ENCODE assay signal across 23 mouse cellular contexts in genomic region chr3:16277407-16277806, GRCm38 (mm10).
DNase-seq lines count a peak whose midpoint lies in the region; ATAC-seq and TF ChIP-seq lines count a peak whose summit lies in the region.
"Had no signal": no experiment of that assay in that cellular context is flagged by ENCODE, and none has a peak within 500 bp of the region (broad histone marks: within the 10 kb centered on the region; RNA-seq: fewer than 3 reads in every experiment).

No protein-coding gene starts in this region.

- no peaks in the 10 kb centered on the region for H3K9me3 ChIP-seq in forebrain, postnatal 0 days (ENCODE audit: low read length)
- no peaks in the 10 kb centered on the region for H3K9me3 ChIP-seq in forebrain, embryonic 10.5 days
- no peaks in the 10 kb centered on the region for H3K9me3 ChIP-seq in lung, postnatal 0 days (ENCODE audit: low read length)
- H3K9me3 ChIP-seq: heart, embryonic 10.5 days; heart, embryonic 13.5 days had no signal

- H3K4me1 ChIP-seq in forebrain, postnatal 0 days (ENCODE audit: insufficient read depth): no peaks in the 10 kb centered on the region
- no peaks in the 10 kb centered on the region for H3K4me1 ChIP-seq in forebrain, embryonic 10.5 days
- no peaks in the 10 kb centered on the region for H3K4me1 ChIP-seq in lung, postnatal 0 days (ENCODE audit: insufficient read depth, low read depth, low read length)
- H3K4me1 ChIP-seq: heart, embryonic 10.5 days; heart, embryonic 13.5 days had no signal

- H3K27ac ChIP-seq in forebrain, postnatal 0 days (ENCODE audit: low read depth, low read length): no peak overlapping the region
- no peak overlapping the region for H3K27ac ChIP-seq in forebrain, embryonic 10.5 days
- no peak overlapping the region for H3K27ac ChIP-seq in lung, postnatal 0 days (ENCODE audit: low read length)
- H3K27ac ChIP-seq: heart, adult 2 months; heart, embryonic 10.5 days; heart, embryonic 13.5 days; hindbrain, embryonic 14.5 days; hindbrain, postnatal 0 days had no signal

- TF ChIP-seq EP300 in lung, postnatal 0 days (IDR thresholded peaks at IDR 0.05): no peak

- no peak overlapping the region for H3K4me3 ChIP-seq in forebrain, postnatal 0 days (ENCODE audit: low read depth, low read length)
- H3K4me3 ChIP-seq in forebrain, embryonic 10.5 days: no peak overlapping the region
- H3K4me3 ChIP-seq in lung, postnatal 0 days (ENCODE audit: low read depth, low read length): no peak overlapping the region
- H3K4me3 ChIP-seq: heart, adult 2 months; heart, embryonic 10.5 days; heart, embryonic 13.5 days had no signal

- DNase-seq in forebrain, postnatal 0 days: no peak
- DNase-seq in forebrain, embryonic 10.5 days (ENCODE audit: extremely low spot score, low spot score): no peak
- peak; percentile 6 for DNase-seq in layer of hippocampus, adult 9-10 months (ENCODE audit: low spot score)
- DNase-seq in layer of hippocampus, postnatal 10 days (ENCODE audit: low spot score in 2 of 2): no peak
- DNase-seq in left cerebral cortex, adult 9 months (ENCODE audit: low spot score in 2 of 2): peak; percentile 11 to 42
- DNase-seq in left cerebral cortex, adult 8-10 months (ENCODE audit: low spot score in 2 of 2): no peak
- no peak for DNase-seq in lung, postnatal 0 days (ENCODE audit: low spot score)
- DNase-seq: adrenal gland, adult 8-10 months; adrenal gland, postnatal 25 days; cerebellum, adult 18-20 months; cerebellum, adult 9-10 months; cerebellum, postnatal 14 days; gastrocnemius, postnatal 10 days; gastrocnemius, postnatal 36 days; heart, adult 2 months; heart, postnatal 14 days; heart, postnatal 4 days had no signal

- TF ChIP-seq CTCF in forebrain, postnatal 0 days (IDR thresholded peaks at IDR 0.05; ENCODE audit: low read depth): no peak
- TF ChIP-seq CTCF in lung, postnatal 0 days (IDR thresholded peaks at IDR 0.05): no peak

- peak; percentile 43 for ATAC-seq in forebrain, postnatal 0 days
- ATAC-seq in lung, postnatal 0 days: no peak
- ATAC-seq: activated CD4-positive, CD25-positive, alpha-beta regulatory T cell, adult 4 months; forebrain, embryonic 14.5 days; hindbrain, postnatal 0 days had no signal

- no peak overlapping the region for H3K4me2 ChIP-seq in forebrain, postnatal 0 days (ENCODE audit: low read depth)
- H3K4me2 ChIP-seq in lung, postnatal 0 days (replicated peaks; ENCODE audit: low read depth, low read length): no peak overlapping the region
- H3K4me2 ChIP-seq: heart, embryonic 13.5 days; hindbrain, embryonic 14.5 days had no signal

- H3K27me3 ChIP-seq in forebrain, postnatal 0 days (ENCODE audit: insufficient read depth, low read length): no peaks in the 10 kb centered on the region
- H3K27me3 ChIP-seq in forebrain, embryonic 10.5 days (ENCODE audit: poor library complexity, severe bottlenecking): no peaks in the 10 kb centered on the region
- H3K27me3 ChIP-seq in lung, postnatal 0 days (replicated peaks; ENCODE audit: insufficient read depth, low read length): no peaks in the 10 kb centered on the region
- H3K27me3 ChIP-seq: heart, embryonic 13.5 days had no signal

- no peak overlapping the region for H3K9ac ChIP-seq in forebrain, postnatal 0 days
- no peak overlapping the region for H3K9ac ChIP-seq in lung, postnatal 0 days (replicated peaks; ENCODE audit: low read depth)
- H3K9ac ChIP-seq: heart, embryonic 13.5 days; hindbrain, embryonic 14.5 days had no signal

- H3K36me3 ChIP-seq in forebrain, postnatal 0 days (ENCODE audit: insufficient read depth): no peaks in the 10 kb centered on the region
- no peaks in the 10 kb centered on the region for H3K36me3 ChIP-seq in forebrain, embryonic 10.5 days (replicated peaks)
- no peaks in the 10 kb centered on the region for H3K36me3 ChIP-seq in lung, postnatal 0 days (ENCODE audit: insufficient read depth, low read length)
- H3K36me3 ChIP-seq: heart, embryonic 10.5 days; heart, embryonic 13.5 days had no signal

- 65% methylated on average over 1 of the region's 1 CpGs for WGBS in forebrain, postnatal 0 days
- WGBS in forebrain, embryonic 10.5 days: 98% methylated on average over 1 of the region's 1 CpGs
- 80% methylated on average over 1 of the region's 1 CpGs for WGBS in lung, postnatal 0 days

Comparison
In these comparisons a context has a peak if more than half of its experiments do, and no peak if none do; other contexts are left out.
1. DNase-seq: peak in layer of hippocampus, adult 9-10 months (single experiment) and left cerebral cortex, adult 9 months (2 of 2); none in forebrain, postnatal 0 days (single experiment), forebrain, embryonic 10.5 days (single experiment), layer of hippocampus, postnatal 10 days (0 of 2), left cerebral cortex, adult 8-10 months (0 of 2) and lung, postnatal 0 days (single experiment).